23 mouse cellular contexts compared by ENCODE assay signal in the genomic region with DNA sequence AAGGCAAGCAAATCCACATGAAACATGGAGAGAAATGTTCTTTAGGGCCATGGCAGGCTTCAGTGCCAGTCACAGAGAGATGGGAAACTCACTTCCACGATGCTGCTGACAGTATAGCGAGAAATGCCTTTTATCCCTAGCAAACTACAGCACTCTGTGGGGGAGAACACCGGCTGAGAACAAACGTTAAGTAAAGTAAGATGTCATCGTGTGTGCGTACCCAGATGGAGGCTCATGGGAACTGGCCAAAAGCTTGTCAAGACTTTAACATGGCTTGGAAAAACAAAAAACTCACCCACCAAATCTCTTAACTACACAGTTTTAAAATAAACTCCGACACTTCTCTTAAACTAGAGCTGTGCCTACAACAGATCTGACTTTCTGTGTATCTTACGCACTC.
DNase-seq lines count a peak whose midpoint lies in the region; ATAC-seq lines count a peak whose summit lies in the region.
"Had no signal": no experiment of that assay in that cellular context is flagged by ENCODE, and none has a peak within 500 bp of the region (broad histone marks: within the 10 kb centered on the region; RNA-seq: fewer than 3 reads in every experiment).

No protein-coding gene starts in this region.

- 0 out of 2 replicates have a peak, but pooled peaks cover 3% of the 10 kb centered on the region for H3K4me1 ChIP-seq in forebrain, embryonic 14.5 days (ENCODE audit: control insufficient read depth, insufficient read depth, low read length)
- H3K4me1 ChIP-seq in forebrain, embryonic 13.5 days, result peaks cover 12% of the 10 kb centered on the region
- H3K4me1 ChIP-seq: lung, embryonic 15.5 days had no signal

- WGBS in forebrain, embryonic 14.5 days, result 66% methylated on average over 8 of the region's 8 CpGs
- 70% methylated on average over 8 of the region's 8 CpGs for WGBS in forebrain, embryonic 13.5 days

- no peak; the same call in 1 of the 2 replicates for ATAC-seq in forebrain, embryonic 14.5 days
- ATAC-seq in forebrain, embryonic 13.5 days, result no peak; the same call in 1 of the 2 replicates
- ATAC-seq in megakaryocyte-erythroid progenitor cell, adult 5-6 weeks (replicated peaks; ENCODE audit: low FRiP score, low TSS enrichment, poor library complexity, severe bottlenecking), result no peak
- ATAC-seq: CD4-positive, CD25-positive, alpha-beta regulatory T cell, adult 4 months; Patski had no signal

- no peak overlapping the region for H3K9ac ChIP-seq in forebrain, embryonic 14.5 days (ENCODE audit: low read length)
- H3K9ac ChIP-seq in forebrain, embryonic 13.5 days, result no peak overlapping the region
- H3K9ac ChIP-seq: lung, embryonic 15.5 days had no signal

- H3K27ac ChIP-seq in forebrain, embryonic 14.5 days (ENCODE audit: low read depth, low read length), result no peak overlapping the region
- no peak overlapping the region for H3K27ac ChIP-seq in forebrain, embryonic 13.5 days
- H3K27ac ChIP-seq: gastrocnemius, adult 2 months; heart, embryonic 10.5 days; kidney, postnatal 0 days; left cerebral cortex, adult 2 months; lung, embryonic 15.5 days had no signal

- H3K4me2 ChIP-seq in forebrain, embryonic 14.5 days (ENCODE audit: low read length), result no peak overlapping the region
- H3K4me2 ChIP-seq in forebrain, embryonic 13.5 days, result no peak overlapping the region
- H3K4me2 ChIP-seq: liver, embryonic 11.5 days; lung, embryonic 15.5 days; midbrain, embryonic 11.5 days had no signal

- peak; percentile 49 for DNase-seq in forebrain, embryonic 14.5 days (ENCODE audit: low spot score)
- DNase-seq in left cerebral cortex, postnatal 14 days (ENCODE audit: low spot score in 2 of 2), result peak; percentile 42 to 70
- DNase-seq in left cerebral cortex, adult 11 months (ENCODE audit: low spot score), result no peak
- peak; percentile 28 to 31 for DNase-seq in frontal cortex, postnatal 36 days (ENCODE audit: low spot score in 2 of 2)
- DNase-seq in c-Kit-positive CD71-positive TER-119-positive erythroid progenitor cells, embryonic 14.5 days (ENCODE audit: low spot score), result no peak
- DNase-seq: adrenal gland, adult 8-10 months; cerebellum, adult 18-20 months; cerebellum, postnatal 25 days; embryo, embryonic 11 days; gastrocnemius, adult 2 months; kidney, adult 11 months; lung, postnatal 4 days had no signal

- no peaks in the 10 kb centered on the region for H3K36me3 ChIP-seq in forebrain, embryonic 14.5 days (ENCODE audit: control insufficient read depth, insufficient read depth, low read length)
- H3K36me3 ChIP-seq in forebrain, embryonic 13.5 days (ENCODE audit: poor library complexity, severe bottlenecking), result no peaks in the 10 kb centered on the region
- H3K36me3 ChIP-seq: heart, embryonic 10.5 days; lung, embryonic 15.5 days had no signal

- no peaks in the 10 kb centered on the region for H3K9me3 ChIP-seq in forebrain, embryonic 14.5 days (replicated peaks; ENCODE audit: control insufficient read depth, low read length)
- H3K9me3 ChIP-seq in forebrain, embryonic 13.5 days (replicated peaks), result no peaks in the 10 kb centered on the region
- H3K9me3 ChIP-seq: heart, embryonic 10.5 days; lung, embryonic 15.5 days had no signal

- H3K27me3 ChIP-seq in forebrain, embryonic 14.5 days (replicated peaks; ENCODE audit: control insufficient read depth, insufficient read depth, low read length), result 0 out of 2 replicates have a peak, but pooled peaks cover 3% of the 10 kb centered on the region
- H3K27me3 ChIP-seq in forebrain, embryonic 13.5 days, result peaks cover 59% of the 10 kb centered on the region
- H3K27me3 ChIP-seq: lung, embryonic 15.5 days; Patski had no signal

- intact Hi-C loops in left cerebral cortex, postnatal 14 days (cut with DNase I), result no loop called here

- H3K4me3 ChIP-seq in forebrain, embryonic 14.5 days (ENCODE audit: low read depth, low read length), result no peak overlapping the region
- no peak overlapping the region for H3K4me3 ChIP-seq in forebrain, embryonic 13.5 days
- H3K4me3 ChIP-seq: erythroblast, embryonic 14.5 days; gastrocnemius, adult 2 months; heart, embryonic 10.5 days; left cerebral cortex, adult 2 months; lung, embryonic 15.5 days had no signal

Comparison
In these comparisons a context has a peak if more than half of its experiments do, and no peak if none do; other contexts are left out.
1. DNase-seq: peak in forebrain, embryonic 14.5 days (single experiment), left cerebral cortex, postnatal 14 days (2 of 2) and frontal cortex, postnatal 36 days (2 of 2); none in left cerebral cortex, adult 11 months (single experiment) and c-Kit-positive CD71-positive TER-119-positive erythroid progenitor cells, embryonic 14.5 days (single experiment).